Mouse (Mus musculus) frontal cortex, postnatal 14 days (tissue): ENCODE measurements at regions not wholly inside any gene's neighbourhood (a gene's known extent, or its start where the extent isn't known, plus 50 kb on each side); places are given as distances from the start of the nearest gene placed in this dataset.
A peak's percentile ranks its signal among the peaks of the same experiment; 100 is the strongest.

ENCODE experiments used
- DNase-seq, 2 experiments: peaks; one replicate each; pipeline ENCODE4 v3.0.0; 2022; ENCODE audit warnings: low spot score in 2 of 2

DNA sequence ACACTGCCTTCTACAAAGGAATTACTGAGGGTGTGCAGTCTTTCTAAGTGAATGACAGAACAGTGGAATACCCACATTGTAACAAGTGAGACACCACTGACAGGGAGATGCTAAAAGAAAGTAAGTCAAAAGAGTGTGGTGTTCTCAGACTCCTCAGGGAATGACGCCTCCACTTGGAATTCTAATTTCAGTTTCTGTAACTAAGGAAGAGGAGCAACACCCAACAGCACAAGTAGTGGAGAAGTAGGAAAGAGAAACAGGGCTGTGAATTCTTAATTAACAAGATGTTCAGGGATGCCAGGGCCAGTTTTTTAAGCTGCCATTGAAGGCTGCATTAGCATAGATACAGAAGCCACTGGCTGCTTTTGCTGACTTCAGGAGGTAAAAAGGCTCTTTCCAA, 81.4 kb downstream of the Fscb start:
- peak; percentile 7 for DNase-seq

DNA sequence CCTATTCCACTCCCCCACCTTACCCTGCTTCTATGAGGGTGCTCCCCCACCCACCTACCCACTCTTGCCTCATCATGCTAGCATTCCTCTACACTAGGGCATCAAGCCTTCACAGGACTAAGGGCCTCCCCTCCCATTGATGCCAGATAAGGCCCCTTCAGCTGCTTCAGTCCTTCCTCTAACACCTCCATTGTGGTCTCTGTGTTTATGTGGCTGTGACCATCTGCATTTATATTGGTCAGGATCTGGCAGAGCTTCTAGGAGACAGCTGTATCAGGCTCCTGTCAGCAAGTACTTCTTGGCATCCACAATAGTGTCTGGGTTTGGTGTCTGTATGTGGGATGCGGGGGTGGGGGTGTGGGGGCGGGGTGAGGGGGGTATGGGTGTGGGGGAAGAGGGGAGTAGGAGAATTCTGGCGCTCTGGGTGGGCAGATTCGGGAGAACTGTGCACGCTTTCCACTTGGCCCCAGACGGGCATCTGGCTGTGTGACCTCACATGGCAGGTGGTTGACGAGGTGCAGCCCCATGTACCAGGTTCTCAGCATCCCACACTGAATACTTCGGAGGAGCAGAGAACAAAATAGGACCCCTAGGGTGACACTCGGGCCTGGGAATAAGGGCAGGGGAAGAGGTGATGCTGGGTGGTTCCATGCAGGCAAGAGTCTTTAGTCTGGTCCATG, 84.6 kb downstream of the Fscb start:
- no peak for DNase-seq

DNA sequence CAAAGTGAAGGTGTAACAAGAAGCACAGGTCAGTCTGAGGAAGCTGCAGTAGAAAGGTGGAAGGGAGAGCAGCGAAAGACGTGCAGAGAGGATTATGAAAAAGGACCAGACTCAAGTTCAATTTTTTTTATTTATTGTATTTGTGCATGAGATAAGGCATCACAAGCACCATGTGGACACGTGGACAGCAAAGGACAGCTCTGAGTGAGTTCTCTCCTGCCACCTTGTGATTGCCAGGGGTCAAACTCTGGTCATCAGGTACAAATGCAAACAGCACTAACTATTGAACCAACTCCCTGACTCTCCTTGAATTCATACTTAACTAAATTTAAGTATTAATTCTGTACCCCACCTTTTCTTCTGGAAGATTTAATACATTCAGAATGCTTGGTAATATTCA, 109.5 kb downstream of the Fscb start:
- DNase-seq = no peak

DNA sequence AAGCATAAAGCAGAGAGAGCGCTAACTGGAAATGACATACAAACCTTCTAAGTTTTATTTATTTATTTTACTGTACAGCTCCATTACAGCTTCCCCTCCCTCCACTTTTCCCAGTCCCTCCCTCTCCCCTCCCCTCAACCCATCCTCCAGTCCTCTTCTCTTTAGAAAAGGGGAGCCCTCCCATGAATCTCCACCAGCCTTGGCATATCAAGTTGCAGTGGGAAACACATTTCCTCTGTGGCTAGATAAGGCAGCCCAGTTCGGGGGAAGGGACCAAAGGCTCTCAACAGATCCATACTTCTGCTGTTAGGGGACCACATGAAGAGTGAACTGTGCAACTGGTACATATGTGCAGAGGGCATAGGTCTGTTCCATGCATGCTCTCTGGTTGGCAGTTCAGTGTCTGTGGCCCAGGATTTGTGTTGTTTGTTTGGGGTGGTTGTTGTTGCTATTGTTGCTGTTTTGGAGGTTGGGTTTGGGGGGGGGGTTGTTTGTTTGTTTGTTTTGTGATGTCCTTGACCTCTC, 112.8 kb downstream of the Fscb start:
- DNase-seq = no peak

DNA sequence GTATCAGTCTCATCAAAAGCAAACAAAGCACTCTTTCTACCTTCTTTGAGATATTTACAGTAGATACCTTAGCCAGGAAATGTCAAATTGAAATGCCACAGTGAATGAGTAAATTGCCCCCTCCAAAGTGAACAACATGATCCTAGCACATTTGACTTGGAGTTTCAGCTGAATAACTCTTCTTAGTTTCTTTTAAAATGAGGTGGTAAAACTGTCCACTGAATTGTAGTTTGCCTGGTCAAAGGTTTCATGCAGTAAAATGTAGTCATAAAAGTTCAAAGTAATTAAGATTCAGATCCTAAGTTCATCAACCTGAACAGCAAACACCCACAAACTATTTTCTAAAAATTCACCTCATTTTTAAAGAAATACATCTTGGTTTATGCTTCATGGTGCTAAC, 113.8 kb downstream of the Fscb start:
- no peak for DNase-seq

DNA sequence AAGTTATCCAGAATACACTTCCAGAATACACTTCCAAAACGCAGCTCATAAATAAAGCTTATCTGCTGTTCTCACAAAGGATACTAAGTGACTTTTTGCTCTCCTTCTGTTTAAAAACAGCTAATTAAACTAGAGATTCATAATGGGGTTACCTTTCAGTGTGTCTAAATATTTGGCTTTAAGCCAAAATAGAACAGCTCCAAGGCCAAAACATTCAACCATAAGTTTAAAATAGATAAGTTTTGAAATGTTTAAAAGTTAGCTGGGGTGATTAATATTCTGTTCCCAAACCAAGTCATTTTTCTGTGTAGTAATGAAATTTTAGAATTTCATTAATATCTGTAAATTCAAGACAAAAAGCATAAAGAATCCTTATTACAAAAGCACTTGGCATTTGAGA, 130.7 kb downstream of the Fscb start:
- DNase-seq = no peak

DNA sequence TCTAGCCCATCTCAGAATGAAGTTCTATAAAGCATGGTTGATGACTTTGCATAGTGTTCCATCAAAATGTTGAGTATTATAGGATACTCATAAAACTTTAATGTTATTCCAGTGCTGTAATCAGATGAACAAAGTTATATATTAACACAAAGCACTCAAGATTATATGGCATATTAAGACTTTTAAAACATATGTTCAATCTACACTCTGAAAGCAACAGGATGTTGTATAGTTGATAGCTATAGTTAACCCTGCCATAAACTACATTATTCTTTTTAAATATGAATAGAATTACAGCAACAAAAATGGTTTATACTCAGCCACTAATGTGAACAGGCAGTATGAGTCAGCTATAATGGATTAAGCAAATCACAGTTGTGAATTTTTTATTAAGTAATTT, 139.3 kb downstream of the Fscb start:
- no peak for DNase-seq
